Mouse (Mus musculus) stomach, postnatal 0 days (tissue): ENCODE measurements at regions not wholly inside any gene's neighbourhood (a gene's known extent, or its start where the extent isn't known, plus 50 kb on each side); places are given as distances from the start of the nearest gene placed in this dataset.

Experiments
- ATAC-seq: fragments of 200-750 bp; cut with Nextera tagmentation; 2 replicates; pipeline ENCODE4 v1.8.0; 2017; ENCODE audit not compliant: low FRiP score, low TSS enrichment
- DNase-seq: peaks from one replicate; pipeline ENCODE4 v3.0.0-alpha.2; 2016; ENCODE audit warnings: low spot score
- H3K27ac ChIP-seq: fragments of 300-500 bp; sonication (generic); replicated peaks from 2 replicates; pipeline ENCODE4 v1.5.1; 2014; ENCODE audit warnings: mild to moderate bottlenecking, control low read depth
- H3K27me3 ChIP-seq: fragments of 300-500 bp; sonication (generic); 2 replicates; pipeline ENCODE4 v1.6.1; 2014; ENCODE audit warnings: low read length; ENCODE audit not compliant: control insufficient read depth, insufficient read depth
- H3K36me3 ChIP-seq: fragments of 300-500 bp; sonication (generic); 2 replicates; pipeline ENCODE4 v1.6.1; 2014; ENCODE audit warnings: low read length, mixed read lengths; ENCODE audit not compliant: control insufficient read depth, insufficient read depth
- H3K4me1 ChIP-seq: fragments of 300-500 bp; sonication (generic); replicated peaks from 2 replicates; pipeline ENCODE4 v1.6.1; 2014; ENCODE audit warnings: antibody characterized with exemption; ENCODE audit not compliant: control insufficient read depth, insufficient read depth
- H3K4me2 ChIP-seq: fragments of 300-500 bp; sonication (generic); replicated peaks from 2 replicates; pipeline ENCODE4 v1.6.1; 2014; ENCODE audit warnings: low read depth, mild to moderate bottlenecking, control low read depth, moderate library complexity
- H3K4me3 ChIP-seq: fragments of 300-500 bp; sonication (generic); 2 replicates; pipeline ENCODE4 v1.5.1; 2014; ENCODE audit warnings: low read depth, low read length, control low read depth
- H3K9ac ChIP-seq: fragments of 300-500 bp; sonication (generic); 2 replicates; pipeline ENCODE4 v1.6.1; 2014; ENCODE audit warnings: mild to moderate bottlenecking, low read length, control low read depth, mixed read lengths
- H3K9me3 ChIP-seq: fragments of 300-500 bp; sonication (generic); 2 replicates; pipeline ENCODE4 v1.6.1; 2016; ENCODE audit warnings: low read length; ENCODE audit not compliant: control insufficient read depth
- CTCF ChIP-seq: IDR thresholded peaks from 2 replicates; pipeline ENCODE4 v1.5.1; 2016; ENCODE audit warnings: antibody characterized with exemption, low read depth, mild to moderate bottlenecking, moderate library complexity
- EP300 ChIP-seq: optimal IDR thresholded peaks from 2 replicates; pipeline ENCODE3; 2016; ENCODE audit warnings: antibody characterized with exemption
- WGBS: fragments of 180-500 bp; shearing (Covaris S2); extraction: QIAGEN DNeasy Blood & Tissue Kit; methylation state at CpG from one replicate; pipeline ENCODE4 v1.1.7; 2014; 5-methylcytosine and 5-hydroxymethylcytosine counted together

- no peaks in the 10 kb centered on the region for H3K27me3 ChIP-seq
- H3K36me3 ChIP-seq: no peaks in the 10 kb centered on the region
- ATAC-seq (no peak), DNase-seq (no peak)
- H3K9me3 ChIP-seq: no peaks in the 10 kb centered on the region
- no peak overlapping the region for H3K27ac ChIP-seq
- no peak overlapping the region for H3K4me2 ChIP-seq
- TF ChIP-seq CTCF (no peak), EP300 (no peak)
- no peaks in the 10 kb centered on the region for H3K4me1 ChIP-seq
- no peak overlapping the region for H3K4me3 ChIP-seq
- WGBS: 47% methylated on average over 5 of the region's 5 CpGs
- no peak overlapping the region for H3K9ac ChIP-seq
Observed at GRCm38 (mm10) chr12:107146608-107147121, 341.8 kb upstream of the 3110018I06Rik start.

- 66% methylated on average over 8 of the region's 8 CpGs for WGBS
- H3K9me3 ChIP-seq: no peaks in the 10 kb centered on the region
- no peak for TF ChIP-seq CTCF
- TF ChIP-seq EP300: no peak
- no peaks in the 10 kb centered on the region for H3K27me3 ChIP-seq
- ATAC-seq (no peak), DNase-seq (no peak)
- no peaks in the 10 kb centered on the region for H3K36me3 ChIP-seq
- no peak overlapping the region for H3K4me3 ChIP-seq
- no peak overlapping the region for H3K27ac ChIP-seq
- H3K9ac ChIP-seq: no peak overlapping the region
- no peak overlapping the region for H3K4me2 ChIP-seq
- H3K4me1 ChIP-seq: no peaks in the 10 kb centered on the region
Observed at GRCm38 (mm10) chr12:107148451-107148850, 340.0 kb upstream of the 3110018I06Rik start.

GRCm38 (mm10) chr12:107151089-107151488, 337.3 kb upstream of the 3110018I06Rik start:
- DNase-seq: no peak
- no peak for ATAC-seq
- Histone ChIP-seq H3K4me3 (no peak overlapping the region), H3K9me3 (no peaks in the 10 kb centered on the region), H3K36me3 (no peaks in the 10 kb centered on the region), H3K27ac (no peak overlapping the region), H3K9ac (no peak overlapping the region), H3K27me3 (no peaks in the 10 kb centered on the region), H3K4me1 (no peaks in the 10 kb centered on the region), H3K4me2 (no peak overlapping the region)
- WGBS: 74% methylated on average over 5 of the region's 5 CpGs
- TF ChIP-seq CTCF (no peak), EP300 (no peak)

- Histone ChIP-seq H3K36me3 (no peaks in the 10 kb centered on the region), H3K27me3 (no peaks in the 10 kb centered on the region), H3K27ac (no peak overlapping the region), H3K4me3 (no peak overlapping the region), H3K9me3 (no peaks in the 10 kb centered on the region), H3K4me2 (no peak overlapping the region), H3K9ac (no peak overlapping the region), H3K4me1 (no peaks in the 10 kb centered on the region)
- DNase-seq (no peak), ATAC-seq (no peak)
- TF ChIP-seq EP300 (no peak), CTCF (no peak)
- WGBS: 78% methylated on average over 2 of the region's 2 CpGs
Observed at GRCm38 (mm10) chr12:107154668-107155067, 333.8 kb upstream of the 3110018I06Rik start.

GRCm38 (mm10) chr12:107156791-107157428, 331.5 kb upstream of the 3110018I06Rik start:
- H3K36me3 ChIP-seq: no peaks in the 10 kb centered on the region
- no peaks in the 10 kb centered on the region for H3K27me3 ChIP-seq
- no peak overlapping the region for H3K4me2 ChIP-seq
- ATAC-seq (no peak), DNase-seq (no peak)
- H3K9me3 ChIP-seq: no peaks in the 10 kb centered on the region
- H3K4me3 ChIP-seq: no peak overlapping the region
- no peak overlapping the region for H3K27ac ChIP-seq
- H3K4me1 ChIP-seq: no peaks in the 10 kb centered on the region
- H3K9ac ChIP-seq: no peak overlapping the region
- TF ChIP-seq CTCF (no peak), EP300 (no peak)
- 64% methylated on average over 8 of the region's 8 CpGs for WGBS

- Histone ChIP-seq H3K27me3 (no peaks in the 10 kb centered on the region), H3K4me1 (no peaks in the 10 kb centered on the region), H3K9ac (no peak overlapping the region), H3K36me3 (no peaks in the 10 kb centered on the region), H3K9me3 (no peaks in the 10 kb centered on the region), H3K4me2 (no peak overlapping the region), H3K4me3 (no peak overlapping the region), H3K27ac (no peak overlapping the region)
- WGBS: 67% methylated on average over 5 of the region's 5 CpGs
- TF ChIP-seq EP300: no peak
- TF ChIP-seq CTCF: no peak
- DNase-seq (no peak), ATAC-seq (no peak)
Observed at GRCm38 (mm10) chr12:107159126-107159525, 329.3 kb upstream of the 3110018I06Rik start.
